Mouse (Mus musculus) left cerebral cortex, adult 2 months (tissue): Measurements from ENCODE around the gene Klhdc8a. TPM values are rescaled to one million over a fixed set of nuclear protein-coding genes. Genes with fewer than 3 reads are reported as not detected.
"Not testable (repeated sequence)": the region's sequence is repeated elsewhere in the genome, so short reads cannot be mapped to it uniquely, and the experiment has no call there.

ENCODE experiments used
- DNase-seq, 2 experiments: peaks; one replicate each; pipeline ENCODE4 v3.0.0; 2021 to 2022; ENCODE audit warnings: low spot score in 2 of 2, mixed read lengths in 1 of 2; ENCODE audit errors: extremely low spot score in 1 of 2
- H3K27ac ChIP-seq: fragments of 200-600 bp; 2 replicates; pipeline ENCODE4 v1.8.1; 2022
- H3K4me3 ChIP-seq: fragments of 200-600 bp; 2 replicates; pipeline ENCODE4 v1.8.1; 2022
- CTCF ChIP-seq: fragments of 200-600 bp; IDR thresholded peaks from 2 replicates; pipeline ENCODE4 v1.8.1; 2022; ENCODE audit warnings: antibody characterized with exemption, mild to moderate bottlenecking, moderate library complexity
- intact Hi-C: fragments of 180-260 bp; cut with DNase I; formaldehyde crosslinking; loops from one replicate; pipeline ENCODE4 v1.15.1; 2025
- total RNA-seq, 2 experiments: library from RNA; stranded (reverse); gene quantifications; 2 replicates each; pipeline ENCODE4 v1.2.3; 2021

The Klhdc8a gene
- total RNA-seq, 2 experiments from 2014 or later = 12.2 to 13.2 TPM

- no peak overlapping the region for H3K4me3 ChIP-seq
- intact Hi-C loops = no loop called here
- no peak for TF ChIP-seq CTCF
- no peak overlapping the region for H3K27ac ChIP-seq
- no peak for DNase-seq
Measured at GRCm38 (mm10) chr1:132338027-132338660, 39.7 kb downstream of the Klhdc8a start.

DNA sequence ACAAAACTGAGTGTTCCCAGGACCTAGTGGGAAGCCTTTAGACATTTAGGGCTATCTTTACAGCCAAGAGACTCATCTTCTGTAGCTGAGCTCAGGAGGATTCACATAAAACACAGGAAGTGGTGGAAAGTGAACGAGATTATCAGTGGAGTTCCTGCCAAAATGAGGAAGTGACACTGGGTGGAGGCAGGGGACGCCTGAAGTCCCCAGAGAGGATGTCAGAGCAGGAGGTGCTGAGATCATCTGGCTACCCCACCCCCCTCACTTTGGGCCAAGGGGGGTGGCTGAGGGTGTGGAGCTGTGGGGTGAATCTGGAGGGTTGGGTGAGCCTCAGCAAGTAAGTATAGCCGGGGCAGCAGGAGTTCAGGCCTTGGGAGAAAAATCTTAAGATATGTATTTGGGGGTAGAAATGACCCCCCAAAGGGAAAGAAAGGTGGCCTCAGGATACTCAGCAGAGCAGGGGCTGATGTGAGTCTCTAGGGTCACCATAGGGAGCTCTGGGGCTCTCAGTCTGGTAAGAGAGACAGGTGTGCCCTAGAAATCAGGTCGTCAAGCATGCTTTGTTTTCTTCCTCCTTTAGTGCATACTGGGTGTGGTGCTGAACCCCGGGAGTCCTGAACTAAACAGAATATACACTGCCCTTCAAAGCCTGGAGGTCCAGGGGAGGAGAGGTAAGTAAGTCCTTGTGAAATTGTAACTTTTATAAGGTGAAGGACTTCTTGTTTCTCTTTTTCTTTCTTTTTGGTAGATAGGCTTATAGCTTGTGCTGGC lies 43.5 kb downstream of the Klhdc8a start:
- intact Hi-C loops = no loop called here
- H3K4me3 ChIP-seq = no peak overlapping the region
- no peak overlapping the region for H3K27ac ChIP-seq
- DNase-seq = no peak
- no peak for TF ChIP-seq CTCF

DNA sequence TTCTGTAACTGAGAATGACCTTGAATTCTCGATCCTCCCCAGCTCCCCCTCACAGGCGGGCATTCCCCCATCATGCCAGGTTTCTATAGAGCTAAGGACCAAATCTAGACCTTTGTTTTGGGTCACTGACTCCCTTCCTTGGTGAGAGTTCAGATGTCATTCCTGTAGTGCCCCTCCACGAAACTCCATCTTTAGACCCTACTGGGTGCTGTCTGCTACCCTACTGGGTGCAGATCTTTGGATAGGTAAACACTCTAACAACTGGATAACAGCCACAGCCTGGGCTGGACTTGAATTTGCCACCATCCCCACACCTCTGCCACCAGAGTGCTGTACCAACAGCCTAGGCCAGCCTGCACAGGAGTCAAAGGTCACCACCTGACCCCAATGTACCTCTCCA lies 44.1 kb downstream of the Klhdc8a start:
- TF ChIP-seq CTCF = no peak
- intact Hi-C loops = no loop called here
- no peak for DNase-seq
- Histone ChIP-seq H3K27ac (no peak overlapping the region), H3K4me3 (no peak overlapping the region)

DNA sequence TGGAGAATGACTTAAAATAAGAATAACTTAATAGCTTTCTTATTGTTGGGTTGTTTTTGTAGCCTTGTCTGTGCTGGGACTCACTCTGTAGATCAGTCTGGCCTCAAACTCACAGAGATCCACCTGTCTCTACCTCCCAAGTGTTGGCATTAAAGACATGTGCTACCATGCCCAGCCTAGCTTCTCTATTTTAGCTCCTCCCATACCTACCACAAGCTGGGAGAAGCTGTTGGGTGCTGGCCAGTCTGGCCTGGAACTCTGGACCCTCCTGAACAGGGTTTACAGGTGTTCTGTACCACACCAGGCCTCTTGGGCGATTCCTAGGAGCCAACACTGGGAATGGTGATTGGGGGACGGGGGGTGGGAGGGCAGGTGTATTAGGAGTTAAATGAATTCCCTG lies 44.8 kb downstream of the Klhdc8a start:
- TF ChIP-seq CTCF = no peak
- intact Hi-C loops = no loop called here
- Histone ChIP-seq H3K4me3 (no peak overlapping the region), H3K27ac (no peak overlapping the region)
- DNase-seq = no peak

GRCm38 (mm10) chr1:132343656-132344055 lies 45.2 kb downstream of the Klhdc8a start:
- no peak for DNase-seq
- TF ChIP-seq CTCF = no peak
- intact Hi-C loops = no loop called here
- Histone ChIP-seq H3K4me3 (no peak overlapping the region), H3K27ac (no peak overlapping the region)

DNA sequence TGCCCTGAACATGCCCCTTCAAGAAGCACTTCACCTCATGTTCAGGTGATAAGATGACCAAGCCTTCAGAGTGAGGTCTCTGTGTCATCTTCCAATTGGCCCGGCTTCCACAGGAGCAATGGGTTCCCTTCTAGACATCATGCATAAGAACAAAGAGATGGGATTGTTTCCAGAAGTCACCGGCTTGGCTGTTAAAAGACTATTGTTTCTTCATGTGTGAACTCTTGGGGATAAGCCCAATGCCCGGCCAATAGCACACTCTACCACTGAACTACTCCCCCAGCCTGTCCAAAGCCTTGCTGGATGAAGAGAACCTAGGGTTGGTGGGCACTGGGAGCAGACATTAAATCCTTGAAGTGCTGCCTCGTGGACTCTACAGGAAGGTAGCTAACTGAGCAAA lies 47.1 kb downstream of the Klhdc8a start:
- DNase-seq = no peak
- TF ChIP-seq CTCF = no peak
- intact Hi-C loops = no loop called here
- H3K4me3 ChIP-seq = no peak overlapping the region
- H3K27ac ChIP-seq = no peak overlapping the region

DNA sequence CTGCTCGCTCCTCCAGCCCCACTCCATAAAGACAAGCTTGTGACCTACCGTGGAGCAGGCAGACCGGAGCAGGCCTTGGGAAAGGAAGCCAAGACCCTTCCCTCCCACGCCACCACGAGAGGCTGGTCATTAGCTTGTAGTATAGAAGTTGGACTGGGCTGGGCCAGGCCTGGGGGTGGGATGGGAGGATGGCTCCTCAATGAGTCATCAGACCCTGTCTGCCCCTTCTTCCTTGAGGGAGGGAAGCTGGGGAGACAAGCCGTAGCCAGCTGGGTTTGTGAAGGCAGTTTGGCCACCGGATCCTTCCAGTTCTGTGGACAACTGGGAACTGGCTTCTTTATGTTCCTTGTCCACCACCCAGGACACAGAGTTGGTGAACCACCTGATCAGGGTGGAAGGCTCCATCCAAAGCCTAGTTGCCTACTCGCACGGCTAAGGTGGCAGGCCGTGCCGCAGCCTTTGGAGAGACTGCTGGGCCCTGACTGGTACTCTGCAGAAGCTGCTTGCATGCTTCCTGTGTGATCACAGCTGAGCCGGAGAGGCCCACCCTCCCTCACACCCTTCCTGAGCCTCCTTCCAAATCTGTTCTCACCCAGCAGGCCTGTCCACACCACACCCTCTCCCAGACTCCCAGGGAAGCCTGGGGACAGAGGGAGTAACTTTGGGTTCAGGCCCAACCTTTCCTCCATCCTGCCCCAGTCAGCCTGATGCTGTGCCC lies 47.9 kb downstream of the Klhdc8a start:
- TF ChIP-seq CTCF = no peak
- intact Hi-C loops = no loop called here
- H3K4me3 ChIP-seq = no peak overlapping the region
- H3K27ac ChIP-seq = no peak overlapping the region
- DNase-seq = no peak

GRCm38 (mm10) chr1:132346951-132347350 lies 48.5 kb downstream of the Klhdc8a start:
- intact Hi-C loops = no loop called here

GRCm38 (mm10) chr1:132348401-132348800 lies 50.0 kb downstream of the Klhdc8a start:
- no peak for DNase-seq
- intact Hi-C loops = no loop called here
- H3K27ac ChIP-seq = no peak overlapping the region
- no peak overlapping the region for H3K4me3 ChIP-seq
- TF ChIP-seq CTCF = no peak

More at GRCm38 (mm10) chr1:132346951-132347350, 48.5 kb downstream of the Klhdc8a start:
- H3K27ac ChIP-seq = no peak overlapping the region
- H3K4me3 ChIP-seq = no peak overlapping the region
- DNase-seq = no peak
- no peak for TF ChIP-seq CTCF

- DNase-seq, intact Hi-C loops, H3K27ac ChIP-seq, H3K4me3 ChIP-seq: not testable (repeated sequence)
Measured at GRCm38 (mm10) chr1:132349049-132349448, 50.6 kb downstream of the Klhdc8a start.

DNA sequence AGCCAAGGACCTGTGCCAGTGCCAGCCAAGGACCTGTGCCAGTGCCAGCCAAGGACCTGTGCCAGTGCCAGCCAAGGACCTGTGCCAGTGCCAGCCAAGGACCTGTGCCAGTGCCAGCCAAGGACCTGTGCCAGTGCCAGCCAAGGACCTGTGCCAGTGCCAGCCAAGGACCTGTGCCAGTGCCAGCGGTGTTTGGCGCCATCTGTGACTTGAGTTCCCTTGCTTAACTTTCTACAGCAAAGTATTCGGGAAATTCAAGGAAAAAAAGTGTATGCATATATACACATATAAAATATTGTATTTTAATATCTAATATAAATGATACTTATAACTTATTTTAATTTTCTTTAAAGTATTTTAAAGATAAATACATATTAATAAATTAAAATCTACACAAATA lies 51.2 kb downstream of the Klhdc8a start:
- H3K27ac ChIP-seq, H3K4me3 ChIP-seq, intact Hi-C loops, DNase-seq: not testable (repeated sequence)

DNA sequence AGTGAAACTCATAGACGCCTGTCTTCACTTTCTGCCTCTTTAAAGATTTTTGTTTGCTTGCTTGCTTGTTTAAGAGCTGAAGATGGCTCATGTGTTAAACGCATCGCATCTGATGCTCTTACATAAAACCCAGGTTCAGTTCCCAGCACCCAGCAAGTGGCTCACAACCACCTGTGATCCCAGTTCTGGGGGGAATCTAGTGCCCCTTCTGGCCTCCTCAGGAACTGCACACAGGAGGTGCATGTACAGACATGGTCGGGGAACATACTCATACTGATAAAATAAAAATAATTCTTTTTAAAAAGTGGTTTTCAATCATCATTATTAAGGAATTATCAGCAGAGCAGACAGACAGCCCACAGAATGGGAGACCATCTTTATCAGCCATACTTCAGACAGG lies 52.6 kb downstream of the Klhdc8a start:
- intact Hi-C loops = no loop called here
- TF ChIP-seq CTCF = peak; percentile 6; the same call in 1 of the 2 replicates
- no peak for DNase-seq
- Histone ChIP-seq H3K4me3 (no peak overlapping the region), H3K27ac (no peak overlapping the region)
